Mouse (Mus musculus): ENCODE data around the gene Dennd1c.

- TF ChIP-seq GATA1 (IDR thresholded peaks at IDR 0.05; ENCODE audit: low read length), result no peak
- TF ChIP-seq TAL1 (IDR thresholded peaks at IDR 0.05; ENCODE audit: low read length), result no peak
Measured at GRCm38 (mm10) chr17:57121856-57122255, 43.5 kb upstream of the Dennd1c start.
